Mouse (Mus musculus): ENCODE results near the gene Serpinb5. TPM values are rescaled to one million over a fixed set of nuclear protein-coding genes. Genes with fewer than 3 reads are reported as not detected.

Gene Serpinb5
- total and polyA plus RNA-seq, 3 experiments: 0.16 TPM; not detected in 2

DNA sequence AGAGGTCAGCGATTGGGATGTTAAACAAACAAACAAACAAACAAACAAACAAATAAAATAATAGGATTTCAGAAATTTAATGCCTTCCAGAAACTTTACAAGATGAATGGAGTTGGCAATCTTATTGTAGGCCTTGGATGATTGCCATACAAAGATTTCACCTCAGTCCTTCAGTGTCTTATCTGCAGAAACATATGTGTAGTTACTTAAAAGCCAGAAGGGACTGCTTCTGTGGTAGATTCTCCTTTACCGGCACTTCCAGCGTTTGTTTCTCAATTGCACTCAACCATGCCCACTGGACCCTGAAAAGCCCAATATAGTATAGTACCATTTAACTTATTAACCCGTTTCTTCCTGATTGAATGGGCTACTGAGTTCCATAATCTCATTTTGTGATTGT lies 32.2 kb upstream of the Serpinb5 start:
- H3K9me3 ChIP-seq (replicated peaks): no peaks in the 10 kb centered on the region
- ATAC-seq (ENCODE audit: extremely low read depth, insufficient number of reproducible peaks, low FRiP score, poor library complexity, severe bottlenecking): no peak
- DNase-seq (ENCODE audit: low spot score): no peak

DNA sequence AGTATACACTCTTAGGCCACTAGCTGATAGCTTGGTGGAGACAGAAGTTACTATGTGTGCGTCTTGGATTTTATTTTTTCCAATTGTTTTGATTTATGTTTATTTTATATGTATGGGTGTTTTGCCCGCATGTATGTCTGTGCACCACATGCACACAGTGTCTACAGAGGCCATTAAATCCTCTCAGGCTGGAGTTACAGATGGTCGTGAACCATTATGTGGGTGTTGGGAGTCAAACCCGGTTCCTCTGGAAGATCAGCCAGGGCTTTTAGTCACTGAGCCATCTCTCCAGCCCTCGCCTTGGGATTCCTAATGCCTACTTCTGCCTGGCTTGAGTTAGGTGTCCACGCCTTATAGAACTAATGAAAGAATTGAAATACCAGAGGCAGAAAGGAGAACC lies 4.6 kb downstream of the Serpinb5 start:
- Histone ChIP-seq H3K27me3 (ENCODE audit: insufficient read depth, low read length) (no peaks in the 10 kb centered on the region), H3K4me3 (ENCODE audit: low read depth, low read length) (no peak overlapping the region), H3K9me3 (replicated peaks) (peaks cover 3% of the 10 kb centered on the region; the same call in 1 of the 2 replicates), H3K36me3 (replicated peaks) (no peaks in the 10 kb centered on the region), H3K4me1 (ENCODE audit: insufficient read depth, low read depth, low read length) (0 out of 2 replicates have a peak, but pooled peaks cover 2% of the 10 kb centered on the region)
- no peak for TF ChIP-seq POLR2AphosphoS5 (IDR thresholded peaks at IDR 0.05; ENCODE audit: insufficient replicate concordance, low read depth, low read length)
- TF ChIP-seq GATA2 (IDR thresholded peaks at IDR 0.05; ENCODE audit: borderline replicate concordance, low read depth, low read length): no peak
- no peak for TF ChIP-seq CTCF (IDR thresholded peaks at IDR 0.05; ENCODE audit: low read depth, low read length)
- no peak for TF ChIP-seq TAL1 (conservative IDR thresholded peaks at IDR 0.05; ENCODE audit: low read depth, low read length)
- TF ChIP-seq GATA1 (IDR thresholded peaks at IDR 0.05; ENCODE audit: borderline replicate concordance, low read length): no peak
- no peak for DNase-seq (ENCODE audit: low spot score)
- no peak for ATAC-seq (ENCODE audit: extremely low read depth, insufficient number of reproducible peaks, low FRiP score, poor library complexity, severe bottlenecking)

More for the DNA sequence above, 32.2 kb upstream of the Serpinb5 start:
- Histone ChIP-seq H3K4me1 (ENCODE audit: insufficient read depth, low read depth, low read length) (no peaks in the 10 kb centered on the region), H3K27me3 (ENCODE audit: insufficient read depth, low read length) (no peaks in the 10 kb centered on the region), H3K36me3 (replicated peaks) (no peaks in the 10 kb centered on the region), H3K4me3 (ENCODE audit: low read depth, low read length) (no peak overlapping the region)
- TF ChIP-seq CTCF (IDR thresholded peaks at IDR 0.05; ENCODE audit: low read depth, low read length) (no peak), POLR2AphosphoS5 (IDR thresholded peaks at IDR 0.05; ENCODE audit: insufficient replicate concordance, low read depth, low read length) (no peak), GATA1 (IDR thresholded peaks at IDR 0.05; ENCODE audit: borderline replicate concordance, low read length) (no peak), TAL1 (conservative IDR thresholded peaks at IDR 0.05; ENCODE audit: low read depth, low read length) (no peak), GATA2 (IDR thresholded peaks at IDR 0.05; ENCODE audit: borderline replicate concordance, low read depth, low read length) (no peak)

DNA sequence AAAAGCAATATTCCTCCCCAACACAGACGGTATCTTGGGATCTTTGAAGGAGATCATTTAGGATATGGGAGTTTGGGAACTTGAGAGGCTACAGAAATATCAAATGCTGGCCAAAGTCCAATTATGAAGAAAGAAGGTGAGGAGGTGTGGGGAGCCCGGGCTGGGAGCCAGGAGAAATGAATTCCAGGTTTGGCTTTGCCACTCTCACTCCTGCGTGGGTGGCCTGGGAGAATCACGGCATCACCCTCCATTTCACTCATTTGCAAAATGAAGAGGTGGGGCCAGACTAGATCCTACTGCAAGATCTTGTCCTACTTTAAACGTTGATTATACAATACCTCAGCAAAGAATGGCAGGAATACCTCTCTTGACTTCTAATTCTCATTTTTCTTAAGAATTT lies 5.1 kb downstream of the Serpinb5 start:
- TF ChIP-seq TAL1 (conservative IDR thresholded peaks at IDR 0.05; ENCODE audit: low read depth, low read length) (no peak), CTCF (IDR thresholded peaks at IDR 0.05; ENCODE audit: low read depth, low read length) (no peak), POLR2AphosphoS5 (IDR thresholded peaks at IDR 0.05; ENCODE audit: insufficient replicate concordance, low read depth, low read length) (no peak), GATA1 (IDR thresholded peaks at IDR 0.05; ENCODE audit: borderline replicate concordance, low read length) (no peak), GATA2 (IDR thresholded peaks at IDR 0.05; ENCODE audit: borderline replicate concordance, low read depth, low read length) (no peak)
- no peak for DNase-seq (ENCODE audit: low spot score)
- Histone ChIP-seq H3K27me3 (ENCODE audit: insufficient read depth, low read length) (no peaks in the 10 kb centered on the region), H3K9me3 (replicated peaks) (no peaks in the 10 kb centered on the region), H3K36me3 (replicated peaks) (no peaks in the 10 kb centered on the region), H3K4me1 (ENCODE audit: insufficient read depth, low read depth, low read length) (no peaks in the 10 kb centered on the region), H3K4me3 (ENCODE audit: low read depth, low read length) (no peak overlapping the region)
- no peak for ATAC-seq (ENCODE audit: extremely low read depth, insufficient number of reproducible peaks, low FRiP score, poor library complexity, severe bottlenecking)

DNA sequence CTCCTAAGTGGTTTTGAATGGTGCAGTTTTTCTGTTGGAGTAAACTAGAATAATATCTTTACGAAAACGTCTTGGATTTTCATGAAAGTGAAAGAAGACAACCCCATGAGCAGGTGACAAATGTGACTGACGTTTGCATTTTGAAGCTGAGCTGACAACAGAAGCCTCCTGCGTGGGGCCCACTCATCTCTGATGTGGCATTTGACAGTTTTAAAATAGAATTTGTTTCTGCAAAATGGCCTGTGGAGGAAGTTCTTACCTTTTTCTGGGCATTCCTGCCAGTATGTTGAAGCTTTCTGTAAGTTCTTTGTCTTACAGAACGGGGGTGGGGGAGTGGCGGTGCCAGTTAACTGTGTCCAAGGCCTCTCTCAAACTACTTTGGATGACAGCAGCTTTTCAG lies 5.8 kb downstream of the Serpinb5 start:
- Histone ChIP-seq H3K9me3 (replicated peaks) (no peaks in the 10 kb centered on the region), H3K36me3 (replicated peaks) (no peaks in the 10 kb centered on the region), H3K4me3 (ENCODE audit: low read depth, low read length) (no peak overlapping the region), H3K4me1 (ENCODE audit: insufficient read depth, low read depth, low read length) (no peaks in the 10 kb centered on the region), H3K27me3 (ENCODE audit: insufficient read depth, low read length) (no peaks in the 10 kb centered on the region)
- ATAC-seq (ENCODE audit: extremely low read depth, insufficient number of reproducible peaks, low FRiP score, poor library complexity, severe bottlenecking) (no peak), DNase-seq (ENCODE audit: low spot score) (no peak)
- no peak for TF ChIP-seq GATA1 (IDR thresholded peaks at IDR 0.05; ENCODE audit: borderline replicate concordance, low read length)
- no peak for TF ChIP-seq GATA2 (IDR thresholded peaks at IDR 0.05; ENCODE audit: borderline replicate concordance, low read depth, low read length)

DNA sequence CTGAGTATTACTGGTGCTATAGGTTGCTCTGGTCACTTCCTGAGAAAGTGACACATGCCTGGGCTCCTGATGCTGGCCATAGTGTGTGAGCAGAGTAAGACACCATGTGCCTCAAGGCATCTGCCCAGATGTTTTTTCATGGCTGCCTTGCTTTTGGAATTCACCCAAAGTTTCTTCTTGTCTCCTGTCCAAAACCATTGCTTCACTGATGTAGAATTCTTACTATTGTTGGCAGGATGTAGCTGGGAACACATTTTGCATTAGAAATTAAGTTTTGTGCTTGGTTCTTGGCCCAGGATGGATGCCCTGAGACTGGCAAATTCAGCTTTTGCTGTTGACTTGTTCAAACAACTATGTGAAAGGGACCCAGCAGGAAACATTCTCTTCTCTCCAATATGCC lies 9.0 kb downstream of the Serpinb5 start:
- TF ChIP-seq GATA1 (IDR thresholded peaks at IDR 0.05; ENCODE audit: borderline replicate concordance, low read length) (no peak), POLR2AphosphoS5 (IDR thresholded peaks at IDR 0.05; ENCODE audit: insufficient replicate concordance, low read depth, low read length) (no peak), GATA2 (IDR thresholded peaks at IDR 0.05; ENCODE audit: borderline replicate concordance, low read depth, low read length) (no peak), CTCF (IDR thresholded peaks at IDR 0.05; ENCODE audit: low read depth, low read length) (no peak), TAL1 (conservative IDR thresholded peaks at IDR 0.05; ENCODE audit: low read depth, low read length) (no peak)

DNA sequence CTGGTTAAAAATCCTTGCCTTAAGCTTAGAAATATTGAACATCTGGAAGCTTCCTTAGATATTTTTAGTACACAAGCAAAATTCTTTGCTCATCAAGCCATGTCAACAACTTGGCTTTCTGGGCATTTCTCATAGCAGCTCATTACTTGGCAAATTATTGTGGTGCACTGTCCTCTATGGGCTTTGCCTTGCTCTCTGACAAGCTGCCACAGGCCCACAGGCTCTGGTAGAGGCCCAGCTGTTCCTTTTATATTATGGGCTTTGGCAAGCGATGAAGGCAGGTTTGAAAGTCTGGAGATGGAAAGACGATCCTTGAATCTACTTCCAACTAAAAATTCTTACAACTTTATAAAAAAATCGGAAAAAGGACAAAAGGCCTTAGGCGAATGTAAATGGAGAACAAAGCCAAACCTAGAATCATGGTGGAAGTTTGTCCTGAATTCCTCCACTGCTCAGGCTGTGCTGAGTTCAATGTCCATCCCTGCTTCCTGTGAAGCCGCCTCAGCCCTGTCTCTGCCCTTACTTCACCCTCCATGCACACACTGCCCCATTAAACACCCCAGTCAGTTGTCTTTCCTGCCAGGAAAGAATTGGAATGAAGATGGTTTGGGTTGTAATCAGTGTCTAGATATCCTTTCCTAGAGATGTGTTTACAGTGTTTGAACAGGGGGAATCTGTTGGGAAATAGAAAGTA lies 14.4 kb downstream of the Serpinb5 start:
- Histone ChIP-seq H3K27me3 (ENCODE audit: insufficient read depth, low read length) (no peaks in the 10 kb centered on the region), H3K4me1 (ENCODE audit: insufficient read depth, low read depth, low read length) (no peaks in the 10 kb centered on the region), H3K9me3 (replicated peaks) (no peaks in the 10 kb centered on the region), H3K4me3 (ENCODE audit: low read depth, low read length) (no peak overlapping the region), H3K36me3 (replicated peaks) (no peaks in the 10 kb centered on the region)
- DNase-seq (ENCODE audit: low spot score) (no peak), ATAC-seq (ENCODE audit: extremely low read depth, insufficient number of reproducible peaks, low FRiP score, poor library complexity, severe bottlenecking) (no peak)
- TF ChIP-seq CTCF (IDR thresholded peaks at IDR 0.05; ENCODE audit: low read depth, low read length) (no peak), POLR2AphosphoS5 (IDR thresholded peaks at IDR 0.05; ENCODE audit: insufficient replicate concordance, low read depth, low read length) (no peak), GATA2 (IDR thresholded peaks at IDR 0.05; ENCODE audit: borderline replicate concordance, low read depth, low read length) (no peak), TAL1 (conservative IDR thresholded peaks at IDR 0.05; ENCODE audit: low read depth, low read length) (no peak), GATA1 (IDR thresholded peaks at IDR 0.05; ENCODE audit: borderline replicate concordance, low read length) (no peak)

More for the DNA sequence above, 9.0 kb downstream of the Serpinb5 start:
- ATAC-seq (ENCODE audit: extremely low read depth, insufficient number of reproducible peaks, low FRiP score, poor library complexity, severe bottlenecking) (no peak), DNase-seq (ENCODE audit: low spot score) (no peak)
- no peaks in the 10 kb centered on the region for H3K36me3 ChIP-seq (replicated peaks)
- no peaks in the 10 kb centered on the region for H3K9me3 ChIP-seq (replicated peaks)
- H3K4me1 ChIP-seq (ENCODE audit: insufficient read depth, low read depth, low read length): no peaks in the 10 kb centered on the region
- H3K27me3 ChIP-seq (ENCODE audit: insufficient read depth, low read length): no peaks in the 10 kb centered on the region
- no peak overlapping the region for H3K4me3 ChIP-seq (ENCODE audit: low read depth, low read length)

Measured in G1E (cell line).